Mouse (Mus musculus) brown adipose tissue, adult 24 weeks (tissue): ENCODE results near the gene Hist2h3c2. TPM values are rescaled to one million over a fixed set of nuclear protein-coding genes. Genes with fewer than 3 reads are reported as not detected.
A peak's percentile ranks its signal among the peaks of the same experiment; 100 is the strongest.

Source experiments
- H3K27ac ChIP-seq: fragments of 200-500 bp; replicated peaks from 2 replicates; pipeline ENCODE4 v1.5.1; 2012; ENCODE audit warnings: low read depth, mild to moderate bottlenecking, low read length
- H3K4me1 ChIP-seq: fragments of 200-500 bp; 2 replicates; pipeline ENCODE4 v1.6.1; 2012; ENCODE audit warnings: low read length, mixed read lengths; ENCODE audit not compliant: control insufficient read depth, insufficient read depth, insufficient read length
- H3K4me3 ChIP-seq: fragments of 200-500 bp; 2 replicates; pipeline ENCODE4 v1.5.1; 2012; ENCODE audit warnings: low read depth, mild to moderate bottlenecking, low read length, moderate library complexity; ENCODE audit not compliant: insufficient read depth
- polyA plus RNA-seq: library from polyadenylated mRNA; stranded (reverse); fragments of >200 nt; gene quantifications from 2 replicates; pipeline ENCODE4 v1.2.4, GENCODE M21; 2012; ENCODE audit not compliant: missing spikeins, insufficient read depth, insufficient read length

Gene Hist2h3c2
- polyA plus RNA-seq, 1 experiment = 3.3 TPM

DNA sequence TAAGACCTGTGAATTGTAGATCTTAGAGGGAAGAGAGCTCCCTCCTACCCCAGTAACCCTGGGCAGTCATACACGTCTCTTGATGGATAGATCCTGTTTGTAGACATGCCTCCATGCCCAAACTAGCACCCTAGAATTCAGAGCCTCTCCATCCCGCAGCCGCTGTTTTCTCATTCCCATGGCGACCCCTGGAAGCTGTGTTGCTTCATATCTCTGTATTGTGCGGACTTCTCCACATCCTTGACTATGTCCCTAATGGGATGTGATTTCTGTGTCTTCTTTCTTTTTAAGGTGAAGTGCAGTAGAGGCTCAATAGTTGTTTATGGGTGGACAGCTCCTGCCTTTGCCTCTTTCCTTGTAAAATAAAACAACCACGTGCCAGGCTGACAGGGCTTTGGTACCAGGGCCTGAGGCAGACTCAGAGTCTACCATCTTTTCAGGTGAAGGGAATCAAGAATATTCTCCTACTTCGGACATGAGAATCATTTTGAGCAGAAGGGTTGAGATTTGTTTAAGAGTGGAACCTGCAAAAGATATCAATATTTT is 25.6 kb upstream of the Hist2h3c2 start:
- H3K27ac ChIP-seq = peak overlapping the region; percentile 97
- H3K4me1 ChIP-seq = peaks cover 5% of the 10 kb centered on the region; the same call in 1 of the 2 replicates
- H3K4me3 ChIP-seq = peak overlapping the region; percentile 77

DNA sequence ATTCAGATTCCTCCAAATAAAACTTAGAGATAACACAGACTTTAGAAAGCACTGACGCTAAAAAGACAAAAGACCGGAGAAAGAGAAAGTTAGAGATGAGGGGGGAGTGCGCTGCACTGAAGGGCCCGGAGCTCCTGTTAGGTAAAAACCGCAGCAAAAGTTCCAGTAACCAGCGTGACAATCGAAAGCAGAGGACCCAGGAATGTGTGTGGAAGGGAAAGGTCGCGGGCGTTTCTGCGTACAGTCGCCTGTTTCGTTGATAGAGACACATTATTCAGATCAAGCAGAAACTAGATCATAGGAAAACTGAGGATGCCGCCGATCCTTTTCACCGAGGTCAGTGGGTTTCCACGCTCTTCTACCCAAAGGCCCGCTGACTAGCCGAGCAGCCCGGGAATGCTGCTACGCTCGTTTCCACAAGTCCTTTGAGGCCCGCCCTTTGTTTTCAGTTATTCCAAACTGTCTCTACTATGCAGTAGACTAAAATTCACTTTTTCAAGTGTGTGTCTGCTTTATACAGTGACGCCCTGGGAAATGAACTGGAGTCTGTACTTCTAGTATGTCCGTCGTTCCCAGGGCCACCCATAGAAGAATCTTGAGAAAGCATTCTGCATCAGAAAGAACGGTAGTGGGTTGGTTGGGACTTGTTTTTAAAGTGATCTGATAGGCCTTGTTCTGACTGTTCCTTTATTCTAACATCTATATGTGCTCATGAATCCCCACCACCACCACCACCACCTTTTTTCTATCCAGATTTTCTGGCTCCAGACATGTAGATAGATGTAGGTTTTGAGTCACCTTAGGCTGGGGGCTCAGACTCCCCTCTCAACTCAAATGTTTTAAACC is 24.9 kb upstream of the Hist2h3c2 start:
- Histone ChIP-seq H3K4me1 (peaks cover 5% of the 10 kb centered on the region; the same call in 1 of the 2 replicates), H3K27ac (peak overlapping the region; percentile 97), H3K4me3 (peak overlapping the region; percentile 77)

DNA sequence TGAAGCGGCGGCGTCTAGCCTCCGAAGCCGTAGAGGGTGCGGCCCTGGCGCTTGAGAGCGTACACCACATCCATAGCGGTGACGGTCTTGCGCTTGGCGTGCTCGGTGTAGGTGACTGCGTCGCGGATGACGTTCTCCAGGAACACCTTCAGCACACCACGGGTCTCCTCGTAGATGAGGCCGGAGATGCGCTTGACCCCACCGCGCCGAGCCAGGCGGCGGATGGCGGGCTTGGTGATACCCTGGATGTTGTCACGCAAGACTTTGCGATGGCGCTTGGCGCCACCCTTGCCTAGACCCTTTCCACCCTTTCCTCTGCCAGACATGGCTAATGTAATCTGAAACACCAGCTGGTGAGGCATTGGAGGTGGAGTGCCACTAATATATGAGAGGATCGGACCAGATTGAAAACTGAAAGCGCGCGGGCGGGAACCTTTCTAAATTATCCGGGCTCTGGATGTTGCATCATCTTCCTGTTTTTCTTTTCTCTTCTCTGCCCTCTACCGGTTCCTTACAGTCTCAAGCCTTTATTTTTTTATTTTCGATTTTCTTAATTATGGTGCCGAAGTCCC is 24.1 kb upstream of the Hist2h3c2 start, which contains the start of gene Hist2h4:
Hist2h4 (minus strand) TSS at position 333 of the 572 bp plus-strand sequence.
- Histone ChIP-seq H3K27ac (peak within 1 kb of the TSS; percentile 97), H3K4me1 (peaks cover 5% of the 10 kb centered on the region; the same call in 1 of the 2 replicates), H3K4me3 (peak within 1 kb of the TSS; percentile 94)

DNA sequence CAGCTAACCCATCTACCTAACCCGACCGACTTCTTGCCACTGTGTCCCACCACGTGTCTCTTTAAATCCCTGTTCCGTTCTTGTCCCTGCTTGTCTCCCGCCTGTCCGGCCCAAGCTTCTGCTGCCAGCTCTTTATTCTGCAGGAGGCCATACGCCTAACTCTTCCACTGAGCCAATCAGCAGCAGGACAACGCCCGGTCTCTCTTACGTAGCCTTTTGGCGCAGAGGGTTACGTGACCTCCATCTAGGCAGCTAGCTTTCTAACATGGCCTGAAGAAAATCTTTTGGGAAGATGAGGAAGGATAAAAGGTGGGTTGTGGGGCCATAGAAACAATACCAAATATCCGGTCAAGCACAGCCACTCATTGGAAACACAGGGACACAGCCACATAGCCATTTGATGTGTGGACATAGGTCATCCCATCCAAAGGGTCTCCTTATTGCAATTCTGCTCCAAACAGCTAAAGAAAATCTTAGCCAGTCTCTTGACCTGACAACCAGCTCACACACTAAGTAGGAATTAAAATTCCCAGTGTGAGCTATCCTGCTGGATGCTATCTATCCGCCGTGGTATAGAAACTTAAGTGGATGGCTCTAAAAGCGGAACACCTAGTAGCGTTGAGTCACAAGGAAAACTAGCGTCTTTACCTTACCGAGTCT is 23.4 kb upstream of the Hist2h3c2 start:
- Histone ChIP-seq H3K4me1 (peaks cover 5% of the 10 kb centered on the region; the same call in 1 of the 2 replicates), H3K27ac (peak overlapping the region; percentile 94), H3K4me3 (peak overlapping the region; percentile 94)

DNA sequence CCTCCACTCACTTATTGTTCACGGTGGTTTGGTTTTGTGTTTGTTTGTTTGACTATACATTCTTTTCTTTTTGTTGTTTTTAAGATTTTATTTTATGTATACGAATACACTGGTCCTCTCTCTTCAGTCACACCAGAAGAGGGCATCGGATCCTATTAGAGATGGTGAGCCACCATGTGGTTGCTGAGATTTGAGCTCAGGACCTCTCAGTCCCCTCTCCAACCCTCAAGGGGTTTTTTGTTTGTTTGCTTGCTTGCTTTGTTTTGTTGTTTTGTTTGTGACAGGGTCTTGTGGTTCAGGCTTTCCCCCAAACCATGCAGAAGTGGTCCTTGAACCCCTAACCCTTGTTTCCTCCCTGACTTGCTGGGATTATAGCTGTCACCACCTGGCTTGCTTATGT is 22.7 kb upstream of the Hist2h3c2 start:
- peak overlapping the region; percentile 94 for H3K4me3 ChIP-seq
- peaks cover 5% of the 10 kb centered on the region; the same call in 1 of the 2 replicates for H3K4me1 ChIP-seq
- H3K27ac ChIP-seq = peak overlapping the region; percentile 41

DNA sequence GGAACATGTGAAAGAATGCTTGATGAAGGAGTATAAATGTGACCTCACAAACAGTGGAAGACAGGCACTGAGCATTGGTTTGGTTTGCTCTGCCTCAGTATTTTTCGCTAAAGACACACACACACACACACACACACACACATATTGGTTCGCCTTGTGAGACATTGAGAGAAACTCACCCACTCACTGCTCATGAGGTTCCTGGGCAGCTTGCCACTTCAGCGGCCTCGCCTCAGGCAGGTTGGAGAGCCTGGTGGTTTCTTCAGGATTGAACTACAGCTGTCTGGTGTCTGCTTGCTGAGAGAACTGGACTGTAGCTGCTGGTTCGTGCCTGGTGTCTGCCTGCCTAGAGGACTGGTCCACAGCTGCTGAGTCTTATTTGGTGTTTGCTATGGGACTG is 21.3 kb upstream of the Hist2h3c2 start:
- Histone ChIP-seq H3K4me1 (peaks cover 7% of the 10 kb centered on the region; the same call in 1 of the 2 replicates), H3K27ac (no peak overlapping the region)

DNA sequence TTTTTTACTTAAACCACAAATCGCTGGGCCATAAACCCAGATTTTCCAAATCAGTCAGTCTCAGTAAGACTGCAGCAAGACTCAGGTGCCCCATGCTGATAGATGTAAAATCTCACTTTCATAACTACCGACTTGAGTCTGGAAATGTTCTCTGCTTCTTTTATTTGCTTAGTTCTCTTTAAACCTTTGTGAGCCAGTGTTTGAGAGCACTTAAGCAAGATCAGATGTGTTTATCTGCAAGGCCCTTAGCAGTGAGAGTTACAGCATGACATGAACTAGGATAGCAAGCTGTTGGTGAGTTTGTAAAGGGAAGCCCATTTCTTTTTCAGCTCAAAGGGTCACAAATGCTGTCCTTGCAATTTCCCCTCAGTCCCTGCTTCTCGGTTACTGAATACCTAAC is 18.3 kb upstream of the Hist2h3c2 start:
- Histone ChIP-seq H3K4me3 (no peak overlapping the region), H3K27ac (no peak overlapping the region), H3K4me1 (0 out of 2 replicates have a peak, but pooled peaks cover 2% of the 10 kb centered on the region)

More for the DNA sequence above, 21.3 kb upstream of the Hist2h3c2 start:
- no peak overlapping the region for H3K4me3 ChIP-seq

DNA sequence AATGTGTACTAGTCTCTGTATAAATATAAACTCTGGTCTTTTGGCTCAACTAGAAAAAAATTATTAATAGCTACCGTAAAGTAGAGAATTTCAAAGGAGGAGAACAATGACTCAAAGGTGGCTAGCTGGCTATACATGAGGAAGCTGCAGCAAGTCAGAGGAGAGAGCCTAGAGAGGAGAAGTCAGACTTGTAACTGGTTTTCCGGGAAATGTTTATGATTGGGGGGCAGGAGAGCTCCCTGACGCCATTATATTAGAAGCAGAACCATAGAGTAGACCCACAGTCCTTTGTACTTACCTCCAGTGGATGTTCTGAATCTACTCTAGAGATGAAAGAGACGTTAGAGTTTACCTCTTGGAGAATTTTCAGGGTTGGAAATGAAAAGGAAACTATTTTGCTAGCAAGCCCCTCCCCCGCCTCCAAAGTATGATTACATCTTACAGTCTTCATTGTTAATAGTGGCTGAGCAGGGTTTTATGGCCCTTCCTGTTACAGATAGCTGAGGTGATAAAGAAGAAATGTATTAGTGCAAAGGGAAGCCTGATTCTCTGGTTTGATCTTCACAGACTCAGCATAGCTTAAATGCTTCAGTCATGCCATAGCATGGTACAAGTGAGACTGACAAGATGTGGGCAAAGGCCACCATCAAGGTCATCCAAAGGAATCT is 17.1 kb upstream of the Hist2h3c2 start:
- Histone ChIP-seq H3K4me3 (no peak overlapping the region), H3K4me1 (0 out of 2 replicates have a peak, but pooled peaks cover 2% of the 10 kb centered on the region), H3K27ac (no peak overlapping the region)

DNA sequence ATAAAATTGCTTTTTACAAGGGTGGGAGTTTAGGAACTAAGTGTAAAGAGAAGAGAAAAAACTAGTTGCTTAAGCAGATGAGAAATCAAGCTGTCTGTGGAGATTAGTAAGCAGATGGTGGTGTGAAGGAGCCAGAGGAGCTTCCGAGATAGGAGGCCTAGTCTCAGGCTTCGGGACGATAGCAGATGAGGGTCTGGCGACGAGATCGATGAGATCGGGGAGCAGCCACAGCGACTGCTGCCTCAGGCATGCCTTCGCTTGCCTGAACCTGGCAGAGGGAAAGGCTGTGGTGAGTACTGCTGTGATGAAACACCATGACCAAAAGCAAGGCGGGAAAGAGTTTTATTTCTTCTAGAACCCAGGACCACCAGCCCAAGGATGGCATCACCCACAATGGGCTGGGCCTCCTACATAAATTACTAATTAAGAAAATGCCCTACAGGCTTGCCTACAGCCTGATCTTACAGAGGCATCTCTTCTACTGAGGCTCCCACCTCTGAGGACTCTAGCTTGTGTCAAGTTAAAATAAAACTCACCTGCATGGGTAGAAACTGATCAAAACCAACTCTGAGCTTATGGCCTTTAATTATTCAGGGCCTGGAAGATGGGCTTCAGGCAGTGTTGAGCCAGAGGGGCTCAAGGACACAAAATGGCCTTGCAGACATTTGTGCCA is 15.9 kb upstream of the Hist2h3c2 start:
- Histone ChIP-seq H3K27ac (no peak overlapping the region), H3K4me1 (0 out of 2 replicates have a peak, but pooled peaks cover 2% of the 10 kb centered on the region), H3K4me3 (no peak overlapping the region)

DNA sequence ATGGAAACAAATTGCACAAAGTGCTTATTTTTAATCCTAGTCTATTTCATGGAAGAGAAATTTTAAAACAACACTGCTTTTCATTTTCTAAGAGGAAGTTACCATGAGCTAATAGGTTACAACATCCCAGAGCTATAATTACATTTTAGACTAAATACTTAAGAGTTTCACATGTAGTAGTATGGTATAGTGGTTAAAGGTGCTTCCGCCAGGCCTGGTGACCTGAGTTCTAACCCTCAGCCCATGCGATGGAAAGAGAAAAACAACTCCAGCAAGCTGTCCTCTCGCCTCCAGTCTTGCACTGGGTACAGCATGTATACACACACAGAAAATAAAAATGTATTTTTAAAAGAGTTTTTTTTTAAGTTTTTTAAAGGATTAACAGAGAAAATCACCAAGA is 12.9 kb upstream of the Hist2h3c2 start:
- Histone ChIP-seq H3K4me1 (0 out of 2 replicates have a peak, but pooled peaks cover 2% of the 10 kb centered on the region), H3K4me3 (no peak overlapping the region), H3K27ac (no peak overlapping the region)

DNA sequence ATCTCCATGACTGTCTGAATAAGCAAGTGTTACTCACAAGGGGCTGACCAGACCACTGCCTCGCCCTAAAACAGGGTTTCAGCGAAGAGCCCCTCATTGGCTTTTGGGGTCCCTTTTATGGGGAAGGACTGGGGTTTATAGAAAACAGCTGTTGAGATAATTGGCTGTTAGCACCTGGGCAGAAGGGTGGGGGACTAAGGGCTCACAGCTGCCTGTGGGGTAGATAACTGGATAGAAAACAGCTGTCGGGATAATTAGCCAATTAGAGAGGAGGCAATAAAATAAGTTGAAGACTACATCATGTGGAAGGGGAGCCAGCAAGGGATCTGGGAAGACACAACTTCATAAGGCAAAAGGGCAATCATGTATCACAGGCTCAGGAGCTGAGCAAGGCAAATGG is 12.0 kb upstream of the Hist2h3c2 start:
- Histone ChIP-seq H3K4me3 (no peak overlapping the region), H3K4me1 (no peaks in the 10 kb centered on the region), H3K27ac (no peak overlapping the region)

DNA sequence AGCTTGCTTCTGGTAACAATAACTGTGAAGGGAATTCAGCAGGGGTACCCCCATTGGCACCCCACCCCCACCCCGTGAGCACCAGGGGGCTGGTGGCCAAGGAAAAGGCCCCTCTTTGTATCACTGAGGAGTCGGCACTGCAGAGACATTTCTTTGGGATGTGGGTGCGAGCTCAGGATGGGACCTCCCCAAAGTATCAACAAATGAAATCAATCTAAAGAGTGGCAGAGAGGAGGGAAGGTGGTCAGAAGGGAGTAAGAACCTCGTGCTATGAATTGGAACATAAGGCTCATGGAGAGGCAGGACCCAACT is 10.1 kb upstream of the Hist2h3c2 start:
- H3K27ac ChIP-seq = no peak overlapping the region
- H3K4me3 ChIP-seq = no peak overlapping the region
- H3K4me1 ChIP-seq = peaks cover 5% of the 10 kb centered on the region

DNA sequence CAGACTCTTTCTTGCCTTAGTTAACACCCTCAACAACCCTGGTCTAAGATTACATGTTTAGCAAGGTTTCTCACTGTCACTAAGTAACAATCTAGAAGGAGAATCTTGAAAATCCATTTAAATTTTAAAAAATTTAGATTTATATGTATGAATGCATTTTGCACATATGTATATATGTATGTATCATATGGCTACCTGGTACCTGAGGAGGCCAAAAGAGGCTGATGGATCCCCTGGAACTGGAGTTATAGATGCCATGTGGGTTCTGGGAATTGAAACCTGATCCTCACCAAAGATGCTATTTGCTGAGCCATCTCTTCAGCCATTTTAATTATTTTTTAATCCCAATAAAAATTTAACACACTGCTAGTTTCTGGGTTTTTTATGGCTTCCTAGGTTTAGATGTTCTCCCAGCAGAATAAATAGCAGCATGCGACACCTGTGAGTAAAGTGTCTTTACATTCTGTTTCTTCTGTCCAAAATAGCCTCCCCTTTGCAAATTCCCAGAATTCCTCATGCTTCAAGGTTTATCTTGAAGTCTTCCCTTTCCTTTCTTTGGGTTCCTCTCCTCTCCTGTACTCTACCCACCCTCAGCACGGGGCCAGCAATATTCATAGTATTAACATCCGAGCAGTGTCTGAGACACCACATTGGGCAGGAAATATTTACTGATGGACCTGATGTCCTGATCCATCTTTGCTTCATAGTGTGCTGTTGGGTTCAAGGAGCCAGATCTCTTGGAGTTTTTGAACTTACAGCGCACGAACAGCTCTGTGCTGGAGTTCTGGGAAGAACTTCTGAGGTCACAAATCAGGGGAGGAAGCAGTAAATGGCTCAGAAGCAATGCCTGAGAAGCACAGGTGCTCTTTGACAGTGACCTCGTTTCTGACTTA is 9.5 kb upstream of the Hist2h3c2 start:
- H3K4me3 ChIP-seq = no peak overlapping the region
- H3K27ac ChIP-seq = no peak overlapping the region
- peaks cover 8% of the 10 kb centered on the region for H3K4me1 ChIP-seq
